Mouse (Mus musculus): ENCODE measurements around the gene Icam5.
"Not testable (repeated sequence)": the region's sequence is repeated elsewhere in the genome, so short reads cannot be mapped to it uniquely, and the experiment has no call there.

The Icam5 gene

DNA sequence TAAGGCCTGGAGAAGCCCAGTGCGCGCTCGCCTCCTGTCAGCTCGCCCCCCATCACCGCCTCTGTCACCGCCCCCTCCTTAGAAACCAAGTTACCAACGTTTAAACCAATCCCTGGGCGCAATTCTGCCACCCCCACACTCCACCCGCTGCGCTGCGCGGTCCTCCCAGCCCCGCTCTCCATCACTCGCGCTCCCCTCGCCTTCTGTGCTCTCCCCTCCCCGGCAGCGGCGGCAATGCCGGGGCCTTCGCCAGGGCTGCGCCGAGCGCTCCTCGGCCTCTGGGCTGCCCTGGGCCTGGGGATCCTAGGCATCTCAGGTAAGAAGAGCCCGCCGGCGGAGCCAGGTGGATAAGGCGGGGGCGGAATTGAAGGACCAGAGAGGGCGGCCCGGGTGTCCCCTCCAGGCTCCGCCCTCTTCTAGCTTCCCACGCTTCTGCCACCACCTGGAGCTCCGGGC lies at the start of gene Icam5:
Icam5 (plus strand) TSS at position 178 of the 456 bp plus-strand sequence.
- no peak for DNase-seq (ENCODE audit: low read depth, low spot score)

DNA sequence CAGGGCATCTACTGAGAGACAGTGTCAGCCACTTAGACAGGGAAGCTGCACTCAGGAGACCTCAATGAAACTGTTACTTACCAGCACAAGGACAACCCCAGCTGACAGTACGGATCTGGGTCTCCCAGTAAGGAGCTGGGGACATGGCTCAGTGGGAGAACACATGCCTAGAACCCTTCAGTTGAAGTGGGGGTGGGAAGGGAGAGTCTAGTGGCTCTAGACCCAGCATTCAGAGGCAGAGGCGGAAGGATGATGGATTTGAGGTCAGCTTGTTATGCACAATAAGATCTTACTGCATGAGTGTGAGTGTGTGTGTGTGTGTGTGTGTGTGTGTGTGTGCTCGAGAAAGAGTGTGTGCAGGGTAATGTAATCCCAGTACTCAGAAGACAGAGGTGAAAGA lies 49.7 kb upstream of the Icam5 start:
- DNase-seq (ENCODE audit: low read depth, low spot score), result no peak

DNA sequence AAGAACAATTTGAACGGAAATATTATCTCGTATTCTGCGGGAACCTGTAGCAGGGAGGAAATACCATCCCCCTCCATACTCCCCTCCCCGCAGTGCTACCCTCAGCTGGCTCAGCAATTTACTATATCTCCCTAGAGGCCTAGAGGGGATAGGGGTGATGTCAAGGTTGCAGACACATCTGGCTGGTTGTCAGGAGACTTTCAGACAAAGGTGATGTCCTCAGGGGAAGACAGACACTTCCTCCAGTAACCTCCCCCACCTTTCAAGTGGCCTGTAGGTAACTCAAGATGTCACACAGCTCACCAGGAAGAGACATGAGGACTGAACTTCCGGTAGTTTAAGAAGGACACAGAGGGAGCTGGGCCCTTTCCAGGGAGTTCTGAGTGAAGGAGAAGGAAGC lies 48.7 kb upstream of the Icam5 start:
- DNase-seq (ENCODE audit: low read depth, low spot score), result no peak

DNA sequence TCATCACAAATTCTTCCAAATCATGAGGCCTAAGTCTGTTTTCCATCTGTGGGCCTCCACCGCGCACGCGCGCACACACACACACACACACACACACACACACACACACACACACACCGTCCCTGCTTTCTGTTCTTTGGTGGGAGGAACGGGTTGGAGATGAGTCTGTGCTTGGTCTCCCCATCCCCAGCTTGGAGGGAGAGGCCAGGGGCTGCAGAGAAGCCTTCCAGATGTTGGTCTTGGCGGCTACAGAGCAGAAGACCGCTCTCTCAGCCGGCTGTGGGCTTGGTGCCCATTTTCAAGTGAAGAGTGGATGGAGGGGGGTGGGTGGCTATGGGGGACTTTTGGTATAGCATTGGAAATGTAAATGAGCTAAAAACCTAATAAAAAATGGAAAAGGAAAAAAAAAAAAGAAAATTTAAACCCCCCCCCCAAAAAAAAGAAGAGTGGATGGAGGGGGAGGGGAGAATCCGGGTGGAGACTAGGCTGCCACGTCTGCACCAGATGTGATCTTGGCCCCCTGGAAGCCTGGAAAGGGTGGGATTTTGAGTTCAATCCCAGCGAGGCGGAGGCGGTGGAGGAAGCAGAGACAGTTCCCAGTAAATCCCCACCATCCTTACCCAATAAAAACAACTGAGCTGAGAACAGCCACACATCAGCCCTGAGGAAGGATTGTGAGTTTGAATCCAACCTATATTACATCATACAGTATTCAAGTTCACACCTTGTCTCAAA lies 44.8 kb upstream of the Icam5 start:
- DNase-seq (ENCODE audit: low read depth, low spot score), result no peak

DNA sequence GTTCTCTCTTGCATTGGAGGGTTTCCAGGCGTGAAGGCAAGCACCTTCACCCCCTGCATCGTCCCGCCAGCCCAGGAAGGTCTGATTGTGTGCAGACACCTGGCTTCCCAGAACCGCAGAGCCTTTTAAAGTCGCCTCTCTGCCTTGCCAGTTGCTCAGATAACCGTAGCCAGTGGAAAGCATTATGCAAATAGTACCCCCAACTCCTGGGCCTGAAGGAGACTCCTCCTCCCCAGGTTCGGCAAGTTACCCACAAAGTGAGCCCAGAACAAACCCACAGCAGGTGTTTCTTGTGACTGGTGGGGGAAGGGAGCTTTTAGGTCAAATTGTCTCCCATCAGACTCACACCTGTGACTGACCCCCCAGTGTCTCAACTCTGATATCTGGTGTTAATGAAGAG lies 43.9 kb upstream of the Icam5 start:
- no peak for DNase-seq (ENCODE audit: low read depth, low spot score)

DNA sequence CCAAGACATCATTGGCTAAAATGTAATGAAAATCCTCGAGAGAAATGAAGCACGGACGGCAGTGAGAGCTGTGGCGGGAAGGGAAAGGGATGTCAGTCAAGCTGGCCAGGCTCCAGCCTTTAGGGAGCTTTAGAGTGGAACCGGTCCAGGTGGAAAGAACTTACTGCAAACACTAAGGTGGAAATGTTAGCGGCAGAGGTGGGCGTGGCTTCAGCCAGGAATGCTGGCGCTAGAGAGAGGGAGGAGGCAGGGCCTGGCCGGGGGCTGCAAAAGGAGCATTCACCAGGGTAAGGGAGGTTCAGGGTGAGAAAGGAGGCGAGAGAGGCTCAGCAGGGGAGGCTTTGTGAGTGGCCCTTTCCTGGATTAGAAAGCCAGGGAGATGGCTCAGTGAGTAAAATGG lies 41.0 kb upstream of the Icam5 start:
- DNase-seq (ENCODE audit: low read depth, low spot score), result no peak

DNA sequence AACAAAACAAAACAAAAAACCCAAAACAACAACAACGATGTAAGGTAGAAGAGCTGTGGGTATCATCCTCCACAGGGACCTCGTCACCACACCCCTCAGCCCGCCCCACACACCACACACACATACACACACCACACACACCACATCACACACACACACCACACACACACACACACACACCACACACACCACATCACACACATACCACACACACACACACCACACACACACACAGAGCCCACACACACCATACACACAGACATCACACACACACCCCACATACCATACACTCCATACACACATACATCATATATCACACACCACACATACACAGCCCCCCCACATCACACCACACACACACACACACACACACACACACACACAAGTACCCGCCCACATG lies 40.3 kb upstream of the Icam5 start:
- no peak for DNase-seq (ENCODE audit: low read depth, low spot score)

DNA sequence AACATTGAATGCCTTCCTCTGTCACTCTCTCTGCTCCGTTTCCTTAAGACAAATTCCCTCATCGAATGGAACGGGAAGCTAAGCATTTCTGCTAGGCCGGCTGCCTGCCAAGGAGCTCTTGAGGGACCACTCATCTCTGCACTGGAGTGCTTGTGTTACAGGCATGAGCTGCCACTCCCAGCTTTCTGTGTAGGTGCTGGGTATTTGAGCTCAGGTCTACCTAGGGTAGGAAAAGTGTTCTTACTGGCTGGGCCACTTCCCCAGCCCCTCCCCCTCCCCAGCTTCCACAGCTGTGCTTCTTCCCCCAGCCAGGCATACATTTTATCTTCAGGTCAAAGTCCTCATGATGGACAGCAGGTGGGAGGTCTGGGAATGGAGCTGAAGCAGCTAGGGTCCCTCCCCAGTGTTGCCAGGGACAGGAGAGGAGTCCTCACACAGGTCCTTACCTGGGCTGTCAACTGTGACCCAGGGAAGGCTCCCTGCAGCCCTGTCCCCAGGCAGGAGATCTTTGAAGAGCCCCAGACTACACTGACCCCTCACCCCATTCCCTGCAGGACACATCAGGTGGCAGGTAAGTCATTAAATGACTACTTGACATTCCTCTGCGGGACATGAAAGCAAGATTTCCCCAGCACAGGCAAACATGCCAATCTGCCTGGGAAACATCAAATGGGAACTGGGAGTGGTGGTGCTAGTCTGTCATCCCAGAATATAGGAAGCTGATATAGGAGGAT lies 38.5 kb upstream of the Icam5 start:
- DNase-seq (ENCODE audit: low read depth, low spot score), result no peak

DNA sequence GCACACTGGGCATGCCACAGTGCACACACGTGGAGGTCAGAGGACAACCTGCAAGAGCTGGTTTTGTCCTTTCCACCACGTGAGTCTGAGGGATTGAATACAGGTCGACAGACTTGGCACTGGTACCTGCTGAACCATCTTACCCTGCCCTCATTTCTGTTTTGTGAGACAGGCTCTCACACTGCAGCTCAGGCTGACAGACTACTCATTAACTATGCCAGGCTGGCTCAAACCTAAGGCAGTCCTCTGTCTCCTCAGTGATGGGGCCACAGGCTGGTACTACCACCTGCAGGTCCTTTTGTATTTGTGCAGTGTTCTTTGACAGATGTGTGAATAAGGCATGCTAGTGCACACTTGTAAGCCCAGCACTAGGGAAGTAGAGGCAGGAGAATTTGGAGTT lies 36.8 kb upstream of the Icam5 start:
- DNase-seq (ENCODE audit: low read depth, low spot score), result no peak

DNA sequence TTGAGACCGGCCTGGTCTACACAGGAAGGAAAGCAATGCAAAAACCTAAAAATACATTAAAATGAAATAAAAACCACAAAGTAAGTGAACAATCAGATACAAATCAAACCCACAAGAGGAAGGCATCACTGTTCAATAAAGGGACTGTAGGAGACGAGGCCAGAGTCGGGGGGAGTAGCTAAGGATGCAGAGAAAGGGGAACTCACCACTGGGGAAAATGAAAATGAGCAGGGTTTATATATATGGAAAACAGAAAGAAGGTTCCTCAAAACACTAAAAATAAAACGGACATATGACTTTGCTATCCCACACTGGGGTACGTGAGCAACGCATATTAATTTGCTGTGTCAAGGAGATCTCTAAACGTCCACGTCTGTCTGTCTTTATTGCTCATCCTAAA lies 34.8 kb upstream of the Icam5 start:
- DNase-seq (ENCODE audit: low read depth, low spot score), result no peak

DNA sequence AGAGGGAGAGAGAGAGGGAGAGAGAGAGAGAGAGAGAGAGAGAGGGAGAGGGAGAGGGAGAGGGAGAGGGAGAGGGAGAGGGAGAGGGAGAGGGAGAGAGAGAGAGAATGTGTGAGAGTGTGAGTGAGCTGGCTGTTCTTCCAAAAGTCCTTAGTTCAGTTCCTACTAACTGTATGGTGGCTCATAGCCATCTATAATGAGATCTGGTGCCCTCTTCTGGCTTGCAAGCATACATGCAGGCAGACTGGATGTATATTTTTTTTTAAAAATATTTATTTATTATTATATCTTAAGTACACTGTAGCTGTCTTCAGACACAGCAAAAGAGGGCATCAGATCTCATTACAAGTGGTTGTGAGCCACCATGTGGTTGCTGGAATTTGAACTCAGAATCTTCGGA lies 33.5 kb upstream of the Icam5 start:
- DNase-seq (ENCODE audit: low read depth, low spot score), result not testable (repeated sequence)

DNA sequence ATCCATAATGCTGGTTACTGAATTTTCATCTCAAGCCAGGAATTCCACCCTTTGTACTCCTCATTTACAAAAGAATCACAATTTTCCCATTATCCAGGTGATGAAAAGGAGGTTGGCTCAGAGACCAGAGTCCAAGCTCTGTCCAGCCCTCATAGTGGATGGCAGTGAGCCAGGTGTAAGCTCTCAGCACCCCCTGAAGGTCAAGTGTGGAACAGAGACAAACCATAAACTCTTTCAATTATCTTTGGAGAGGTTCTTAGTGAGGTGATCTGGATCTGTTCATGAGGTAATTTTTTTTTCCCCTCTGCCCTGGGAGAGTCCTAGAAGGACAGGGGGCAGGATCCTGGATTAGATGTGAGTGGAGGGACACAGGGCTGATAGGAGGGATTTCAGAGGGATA lies 31.1 kb upstream of the Icam5 start:
- DNase-seq (ENCODE audit: low read depth, low spot score), result no peak

DNA sequence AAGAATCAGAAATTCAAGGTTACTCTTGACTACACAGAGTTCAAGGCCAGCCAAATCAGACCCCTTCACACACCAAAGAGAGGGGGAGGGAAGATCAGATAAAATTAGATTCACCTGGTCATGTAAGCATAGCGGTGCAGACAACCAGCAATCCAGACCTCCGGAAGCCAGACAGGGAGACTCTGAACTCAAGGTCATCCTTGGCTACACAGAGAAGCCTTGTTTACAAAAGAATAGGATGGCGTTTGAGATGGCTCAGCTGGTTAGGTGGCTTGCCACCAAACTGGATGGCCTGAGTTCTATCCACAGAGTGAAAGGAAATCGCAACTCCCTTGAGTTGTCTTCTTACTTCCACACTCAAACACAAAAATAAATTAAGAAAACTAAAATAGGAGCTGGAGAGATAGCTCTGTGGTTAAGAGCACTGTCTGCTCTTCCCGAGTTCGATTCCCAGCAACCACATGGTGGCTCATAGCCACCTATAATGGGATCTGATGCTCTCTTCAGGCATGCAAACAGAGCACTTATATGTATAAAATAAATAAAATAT lies 30.1 kb upstream of the Icam5 start:
- DNase-seq (ENCODE audit: low read depth, low spot score), result no peak

DNA sequence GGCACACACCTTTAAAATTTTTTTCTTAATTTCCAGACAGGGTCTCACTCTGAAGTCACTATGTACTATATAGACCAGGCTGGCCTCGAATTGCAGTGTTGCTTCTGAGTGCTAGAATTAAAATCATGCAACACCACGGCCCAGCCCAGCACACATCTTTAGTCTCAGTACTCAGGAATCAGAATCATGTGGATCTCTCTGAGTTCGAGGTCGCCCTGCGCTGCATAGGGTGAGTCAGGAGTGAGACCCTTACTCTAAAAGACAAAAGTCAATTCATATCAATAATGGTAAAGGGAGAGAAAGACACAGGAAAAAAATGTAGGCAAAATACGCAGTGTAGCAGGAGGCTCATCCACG lies 29.6 kb upstream of the Icam5 start:
- no peak for DNase-seq (ENCODE audit: low read depth, low spot score)

DNA sequence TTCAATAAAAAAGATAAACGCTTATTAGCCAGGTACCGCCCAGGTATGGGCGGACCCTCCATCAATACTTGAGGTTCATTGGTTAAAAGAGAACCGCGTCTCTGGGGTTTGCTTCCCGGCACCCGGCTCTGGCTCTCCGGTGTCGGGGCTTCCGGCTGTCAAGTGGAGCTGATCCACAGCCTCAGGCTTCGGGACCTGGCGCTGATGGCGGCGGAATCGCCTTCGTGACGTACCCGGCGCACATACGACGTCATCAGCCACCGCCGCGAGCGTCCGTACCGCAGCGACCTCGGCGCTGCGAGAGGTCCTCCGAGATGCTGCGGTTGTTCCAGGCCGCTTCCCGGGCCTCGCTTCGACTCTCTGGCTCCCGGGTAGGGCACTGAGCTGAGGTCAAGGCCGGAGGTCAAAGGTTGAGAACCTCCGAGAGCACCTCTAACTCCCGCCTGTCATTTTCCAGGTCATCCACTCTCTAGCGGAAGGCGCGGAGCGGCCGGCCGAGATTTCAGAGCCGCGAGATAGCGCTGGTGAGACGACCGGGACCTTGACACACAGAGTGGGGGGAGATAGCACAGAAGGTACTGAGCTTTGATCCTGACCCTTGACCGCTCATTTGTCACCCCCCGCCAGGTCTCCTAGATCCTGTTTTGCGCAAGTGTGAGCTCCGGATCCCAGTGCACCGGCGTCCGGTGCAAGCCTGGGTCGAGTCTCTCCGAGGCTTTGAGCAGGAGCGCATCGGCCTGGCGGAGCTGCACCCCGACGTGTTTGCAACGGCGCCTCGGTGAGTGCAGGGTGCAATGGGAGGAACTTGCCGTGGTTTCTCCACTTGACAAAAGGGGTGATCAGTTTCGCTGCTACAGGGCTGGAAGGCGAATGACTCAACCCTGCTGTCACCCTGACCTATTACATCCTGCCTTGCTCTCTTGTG lies 29.0 kb upstream of the Icam5 start, which contains the start of gene Mrpl4:
Mrpl4 (plus strand) TSS at position 112 of the 925 bp plus-strand sequence.
- peak; percentile 83 for DNase-seq (ENCODE audit: low read depth, low spot score)

DNA sequence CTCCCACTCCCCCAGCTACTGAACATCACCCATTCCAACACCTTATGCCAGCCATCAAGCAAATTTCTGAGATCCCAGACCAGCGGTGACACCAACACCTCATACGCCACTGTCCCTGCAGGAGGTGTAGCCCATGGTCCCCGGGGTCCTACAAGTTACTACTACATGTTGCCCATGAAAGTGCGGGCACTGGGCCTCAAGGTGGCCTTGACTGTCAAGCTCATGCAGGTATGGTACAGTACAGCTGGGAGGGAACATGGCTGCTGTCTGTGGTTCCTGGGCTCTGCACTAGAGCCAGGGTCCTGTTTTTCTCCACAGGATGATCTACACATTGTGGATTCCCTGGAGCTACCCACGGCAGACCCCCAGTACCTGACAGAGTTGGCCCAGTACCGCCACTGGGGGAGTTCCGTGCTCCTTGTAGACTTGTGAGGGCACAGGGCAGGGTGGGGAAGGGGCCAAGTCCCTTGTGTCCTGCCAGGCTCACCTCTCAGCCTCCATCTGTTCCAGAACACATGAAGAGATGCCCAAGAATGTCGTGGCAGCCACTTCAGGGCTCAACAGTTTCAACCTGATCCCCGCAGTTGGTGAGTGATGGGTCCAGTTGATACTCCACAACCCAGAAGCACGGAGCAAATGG lies 24.4 kb upstream of the Icam5 start:
- no peak for DNase-seq (ENCODE audit: low read depth, low spot score)

DNA sequence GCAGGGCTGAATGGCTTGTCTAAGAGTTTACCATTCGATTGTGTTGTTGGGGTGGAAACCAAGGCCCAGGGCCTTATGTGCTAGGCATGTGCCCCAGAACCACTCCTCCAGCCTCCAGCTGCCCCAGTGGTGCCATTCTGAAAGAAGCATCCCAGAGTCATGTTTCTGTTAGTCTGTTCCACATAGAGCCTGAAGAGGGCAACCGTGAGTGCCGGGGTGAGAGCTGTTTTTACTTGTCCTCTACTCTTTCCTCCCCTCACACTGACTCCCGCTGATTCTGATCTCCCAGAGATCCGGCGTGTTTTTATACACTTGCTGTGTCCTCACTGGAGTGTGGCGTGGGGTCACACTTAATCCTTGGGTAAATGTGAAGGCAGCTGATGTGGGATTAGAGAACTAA lies 23.9 kb upstream of the Icam5 start:
- DNase-seq (ENCODE audit: low read depth, low spot score), result no peak

DNA sequence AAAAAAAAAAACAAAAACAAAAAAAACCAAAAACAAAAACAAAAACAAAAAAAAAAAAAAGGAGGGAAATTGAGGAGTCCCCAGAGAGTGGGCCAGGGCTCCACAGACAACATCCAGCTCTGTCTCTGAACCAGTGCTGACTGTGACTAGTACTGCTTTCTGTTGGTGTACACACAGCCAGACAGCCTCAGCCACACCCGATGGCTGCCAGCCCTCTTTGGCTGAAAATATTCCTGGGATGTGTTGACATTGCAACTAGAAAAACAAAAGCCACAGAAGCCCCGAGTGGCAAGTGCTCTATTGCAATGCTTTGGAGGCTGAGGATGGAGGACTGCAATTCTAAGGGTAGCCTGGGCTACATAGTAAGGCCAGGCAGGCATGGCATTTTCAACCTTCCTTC lies 21.5 kb upstream of the Icam5 start:
- DNase-seq (ENCODE audit: low read depth, low spot score), result no peak

DNA sequence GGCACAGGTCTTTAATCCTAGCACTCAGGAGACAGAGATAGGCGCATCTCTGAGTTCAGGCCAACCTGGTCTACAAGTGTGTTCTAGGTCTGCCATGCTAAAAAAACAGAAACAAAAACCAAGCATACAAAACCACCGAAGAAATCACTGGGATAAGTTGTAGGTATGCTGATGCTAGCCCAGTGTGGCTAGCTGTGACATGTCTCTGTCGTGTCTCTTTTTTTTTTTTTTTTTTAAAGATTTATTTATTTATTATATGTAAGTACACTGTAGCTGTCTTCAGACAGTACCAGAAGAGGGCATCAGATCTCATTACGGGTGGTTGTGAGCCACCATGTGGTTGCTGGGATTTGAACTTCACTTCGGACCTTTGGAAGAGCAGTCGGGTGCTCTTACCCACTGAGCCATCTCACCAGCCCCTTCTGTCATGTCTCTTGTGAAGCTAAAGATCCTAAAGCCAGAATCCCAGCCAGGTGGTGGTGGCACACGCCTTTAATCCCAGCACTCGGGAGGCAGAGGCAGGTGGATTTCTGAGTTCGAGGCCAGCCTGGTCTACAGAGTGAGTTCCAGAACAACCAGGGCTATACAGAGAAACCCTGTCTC lies 20.8 kb upstream of the Icam5 start:
- not testable (repeated sequence) for DNase-seq (ENCODE audit: low read depth, low spot score)

DNA sequence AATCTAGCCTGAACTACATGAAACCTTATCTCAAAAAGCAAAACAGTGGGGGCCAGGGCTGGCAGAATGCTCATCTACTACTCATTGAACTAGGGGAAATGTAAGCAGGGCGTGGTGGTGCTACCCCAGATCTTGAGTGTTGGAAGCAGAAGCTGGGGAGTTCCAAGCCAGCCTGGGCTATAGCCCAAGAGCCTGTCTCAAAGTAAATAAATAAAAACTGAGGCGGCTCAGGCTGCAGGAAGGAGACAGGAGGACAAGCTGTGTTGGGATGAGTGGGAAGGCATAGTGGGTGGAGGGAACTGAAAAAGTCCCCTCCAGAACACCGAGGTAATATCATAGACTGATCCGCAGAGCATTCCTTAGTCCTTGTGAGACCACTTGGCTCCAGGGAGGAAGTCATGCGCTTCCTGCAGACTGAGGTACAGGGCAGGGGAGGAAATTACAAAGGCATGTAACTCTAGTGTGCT lies 20.0 kb upstream of the Icam5 start:
- no peak for DNase-seq (ENCODE audit: low read depth, low spot score)

DNA sequence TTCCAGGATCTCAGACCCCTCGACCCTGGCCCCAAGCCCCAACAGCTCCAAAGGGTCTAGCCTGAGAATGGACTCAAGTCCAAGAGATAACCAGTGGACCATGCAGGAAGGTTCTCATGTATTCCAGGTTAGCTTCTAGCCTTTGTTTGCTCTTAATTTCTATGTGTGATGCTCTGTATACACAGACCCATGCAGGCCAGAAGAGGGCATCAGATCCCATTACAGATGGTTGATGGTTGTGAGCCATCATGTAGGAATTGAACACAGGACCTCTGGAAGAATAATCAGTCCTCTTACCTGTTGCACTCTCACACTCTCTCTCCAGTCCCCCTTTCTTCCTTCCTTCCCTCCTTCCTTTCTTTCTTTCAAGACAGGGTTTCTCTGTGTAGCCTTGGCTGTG lies 19.5 kb upstream of the Icam5 start:
- no peak for DNase-seq (ENCODE audit: low read depth, low spot score)

Data from skeletal muscle tissue, adult 2 months (tissue).